Mouse (Mus musculus) limb, embryonic 12.5 days (tissue): ENCODE measurements around the gene Dok5. TPM values are rescaled to one million over a fixed set of nuclear protein-coding genes. Genes with fewer than 3 reads are reported as not detected.

Source experiments
- ATAC-seq: fragments of 200-750 bp; cut with Nextera tagmentation; 2 replicates; pipeline ENCODE4 v1.8.0; 2017; ENCODE audit warnings: low read depth, moderate TSS enrichment; ENCODE audit not compliant: insufficient number of reproducible peaks, insufficient read depth, low FRiP score, low TSS enrichment
- H3K27ac ChIP-seq: fragments of 300-500 bp; sonication (generic); 2 replicates; pipeline ENCODE4 v1.5.1; 2016; ENCODE audit warnings: mild to moderate bottlenecking, moderate library complexity
- H3K27me3 ChIP-seq: fragments of 300-500 bp; sonication (generic); 2 replicates; pipeline ENCODE4 v1.6.1; 2016; ENCODE audit warnings: mild to moderate bottlenecking, moderate library complexity
- H3K36me3 ChIP-seq: fragments of 300-500 bp; sonication (generic); 2 replicates; pipeline ENCODE4 v1.6.1; 2016; ENCODE audit warnings: mild to moderate bottlenecking, moderate library complexity
- H3K4me1 ChIP-seq: fragments of 300-500 bp; sonication (generic); replicated peaks from 2 replicates; pipeline ENCODE4 v1.6.1; 2016
- H3K4me2 ChIP-seq: fragments of 300-500 bp; sonication (generic); 2 replicates; pipeline ENCODE4 v1.6.1; 2016; ENCODE audit warnings: mild to moderate bottlenecking, moderate library complexity
- H3K4me3 ChIP-seq: fragments of 300-500 bp; sonication (generic); replicated peaks from 2 replicates; pipeline ENCODE4 v1.5.1; 2016; ENCODE audit warnings: mild to moderate bottlenecking
- H3K9ac ChIP-seq: fragments of 300-500 bp; sonication (generic); replicated peaks from 2 replicates; pipeline ENCODE4 v1.6.1; 2016; ENCODE audit warnings: mild to moderate bottlenecking, moderate library complexity
- H3K9me3 ChIP-seq: fragments of 300-500 bp; sonication (generic); 2 replicates; pipeline ENCODE4 v1.6.1; 2016; ENCODE audit warnings: mild to moderate bottlenecking, moderate library complexity
- WGBS: fragments of 180-500 bp; shearing (Covaris S2); methylation state at CpG from one replicate; pipeline ENCODE4 v1.1.7; 2016; 5-methylcytosine and 5-hydroxymethylcytosine counted together
- polyA plus RNA-seq: library from polyadenylated mRNA; unstranded; fragments of >200 nt; fragmentation: Nextera tagmentation; extraction: Ambion mirVana; gene quantifications from 2 replicates; pipeline ENCODE4 v1.2.1, GENCODE M21; 2016

The Dok5 gene
- polyA plus RNA-seq, 1 experiment from 2014 or later, result 4.9 TPM

GRCm38 (mm10) chr2:170895096-170895495, 163.5 kb downstream of the Dok5 start:
- no peaks in the 10 kb centered on the region for H3K9me3 ChIP-seq
- no peaks in the 10 kb centered on the region for H3K4me1 ChIP-seq
- H3K27ac ChIP-seq, result no peak overlapping the region
- ATAC-seq, result no peak
- H3K9ac ChIP-seq, result no peak overlapping the region
- H3K36me3 ChIP-seq, result no peaks in the 10 kb centered on the region
- 77% methylated on average over 8 of the region's 8 CpGs for WGBS
- H3K4me2 ChIP-seq, result no peak overlapping the region
- H3K27me3 ChIP-seq, result no peaks in the 10 kb centered on the region
- no peak overlapping the region for H3K4me3 ChIP-seq

GRCm38 (mm10) chr2:170902204-170903028, 170.8 kb downstream of the Dok5 start:
- 48% methylated on average over 13 of the region's 13 CpGs for WGBS

DNA sequence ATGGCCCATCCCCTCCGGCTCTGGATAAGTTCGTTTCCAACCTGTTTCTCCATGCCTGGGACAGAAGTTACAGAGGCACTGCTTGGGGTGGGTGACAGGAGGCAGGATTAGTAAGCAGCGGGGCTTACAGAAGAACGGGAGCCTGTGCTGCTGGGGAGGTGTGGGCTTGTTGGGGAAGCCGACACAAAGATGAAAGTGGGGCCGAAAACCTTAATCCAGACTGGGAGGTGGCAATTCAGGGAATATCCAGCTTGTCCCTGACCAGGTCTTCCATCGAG, 171.4 kb downstream of the Dok5 start:
- Histone ChIP-seq H3K4me3 (no peak overlapping the region), H3K36me3 (no peaks in the 10 kb centered on the region), H3K27me3 (no peaks in the 10 kb centered on the region), H3K4me2 (no peak overlapping the region), H3K4me1 (peaks cover 19% of the 10 kb centered on the region), H3K27ac (no peak overlapping the region), H3K9me3 (peaks cover 12% of the 10 kb centered on the region; the same call in 1 of the 2 replicates), H3K9ac (no peak overlapping the region)
- no peak for ATAC-seq
- 73% methylated on average over 7 of the region's 7 CpGs for WGBS

More at GRCm38 (mm10) chr2:170902204-170903028, 170.8 kb downstream of the Dok5 start:
- Histone ChIP-seq H3K27ac (peak overlapping the region; percentile 41; the same call in 1 of the 2 replicates), H3K4me3 (no peak overlapping the region), H3K9ac (no peak overlapping the region), H3K4me1 (peaks cover 19% of the 10 kb centered on the region), H3K36me3 (no peaks in the 10 kb centered on the region), H3K4me2 (peak overlapping the region; percentile 26), H3K27me3 (no peaks in the 10 kb centered on the region), H3K9me3 (peaks cover 12% of the 10 kb centered on the region; the same call in 1 of the 2 replicates)
- ATAC-seq, result no peak

- peaks cover 19% of the 10 kb centered on the region for H3K4me1 ChIP-seq
- H3K4me3 ChIP-seq, result no peak overlapping the region
- H3K27ac ChIP-seq, result no peak overlapping the region
- no peaks in the 10 kb centered on the region for H3K27me3 ChIP-seq
- no peaks in the 10 kb centered on the region for H3K36me3 ChIP-seq
- ATAC-seq, result no peak
- H3K4me2 ChIP-seq, result no peak overlapping the region
- WGBS, result 95% methylated on average over 9 of the region's 9 CpGs
- H3K9ac ChIP-seq, result no peak overlapping the region
- peaks cover 12% of the 10 kb centered on the region; the same call in 1 of the 2 replicates for H3K9me3 ChIP-seq
Observed at GRCm38 (mm10) chr2:170903367-170903766, 171.8 kb downstream of the Dok5 start.

DNA sequence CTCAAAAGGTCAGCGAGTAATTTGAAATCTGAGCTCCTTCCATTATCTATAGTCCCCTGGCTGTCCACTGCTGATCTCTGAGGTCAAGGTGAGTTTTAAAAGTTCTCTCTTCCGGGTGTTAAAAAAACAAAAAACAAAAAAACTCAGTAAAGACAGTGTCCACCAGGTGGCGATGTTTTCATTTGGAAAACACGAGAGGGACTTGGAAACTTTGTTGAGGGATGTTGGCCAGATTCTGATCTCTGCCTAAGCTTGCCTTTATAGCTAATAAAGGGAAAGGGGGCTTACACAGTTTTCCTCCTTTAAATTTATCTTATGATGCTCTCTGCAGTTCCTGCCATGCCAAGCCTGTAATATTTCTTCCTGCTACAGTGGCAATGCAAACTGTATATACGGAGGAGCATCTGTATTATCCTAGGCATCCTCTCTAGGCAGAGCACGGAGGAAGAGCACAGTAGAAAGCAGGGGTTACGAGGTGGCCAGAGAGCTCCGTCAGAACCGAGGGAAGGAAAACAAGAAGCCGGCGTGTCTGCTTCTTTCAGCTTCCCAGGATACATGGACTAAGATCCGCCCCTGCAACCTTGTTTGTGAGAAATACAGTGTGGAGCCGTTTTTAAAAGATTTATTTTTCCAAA, 181.1 kb downstream of the Dok5 start:
- H3K4me1 ChIP-seq, result peaks cover 13% of the 10 kb centered on the region
- H3K4me3 ChIP-seq, result no peak overlapping the region
- 25% methylated on average over 13 of the region's 13 CpGs for WGBS
- H3K27me3 ChIP-seq, result peaks cover 10% of the 10 kb centered on the region; the same call in 1 of the 2 replicates
- 0 out of 2 replicates have a peak overlapping the region, but pooled peaks have one; percentile 25 for H3K27ac ChIP-seq
- H3K4me2 ChIP-seq, result peak overlapping the region; percentile 27; the same call in 1 of the 2 replicates
- no peaks in the 10 kb centered on the region for H3K9me3 ChIP-seq
- ATAC-seq, result no peak
- no peaks in the 10 kb centered on the region for H3K36me3 ChIP-seq
- H3K9ac ChIP-seq, result no peak overlapping the region

DNA sequence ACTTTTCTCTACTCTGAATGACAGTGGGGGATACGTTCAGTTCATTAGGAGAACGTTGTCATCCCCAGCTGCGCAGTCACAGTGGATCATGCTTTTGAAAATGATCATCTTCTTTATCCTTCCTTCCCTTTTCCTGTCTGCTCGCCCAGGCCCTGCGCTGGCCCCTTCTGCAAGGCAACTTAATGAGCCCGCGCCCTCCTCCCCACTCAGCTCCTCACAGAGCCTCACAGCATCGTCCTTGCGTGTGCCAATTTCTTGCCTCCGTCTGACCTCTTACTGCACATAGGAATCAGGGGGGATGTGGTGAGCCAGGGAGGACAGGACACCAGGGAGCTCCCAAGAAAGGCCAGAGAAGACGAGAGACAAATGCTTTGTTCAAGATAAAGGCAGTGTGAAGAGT, 182.3 kb downstream of the Dok5 start:
- Histone ChIP-seq H3K4me2 (no peak overlapping the region), H3K9me3 (no peaks in the 10 kb centered on the region), H3K36me3 (no peaks in the 10 kb centered on the region), H3K4me1 (peaks cover 13% of the 10 kb centered on the region), H3K9ac (no peak overlapping the region), H3K27ac (no peak overlapping the region), H3K4me3 (no peak overlapping the region), H3K27me3 (peaks cover 10% of the 10 kb centered on the region; the same call in 1 of the 2 replicates)
- 77% methylated on average over 11 of the region's 11 CpGs for WGBS
- ATAC-seq, result no peak

- Histone ChIP-seq H3K36me3 (no peaks in the 10 kb centered on the region), H3K4me1 (peaks cover 13% of the 10 kb centered on the region), H3K4me2 (no peak overlapping the region), H3K9ac (no peak overlapping the region), H3K4me3 (no peak overlapping the region), H3K27me3 (peaks cover 10% of the 10 kb centered on the region; the same call in 1 of the 2 replicates), H3K9me3 (no peaks in the 10 kb centered on the region), H3K27ac (no peak overlapping the region)
- 92% methylated on average over 8 of the region's 8 CpGs for WGBS
- ATAC-seq, result no peak
Observed at GRCm38 (mm10) chr2:170915646-170916045, 184.0 kb downstream of the Dok5 start.

DNA sequence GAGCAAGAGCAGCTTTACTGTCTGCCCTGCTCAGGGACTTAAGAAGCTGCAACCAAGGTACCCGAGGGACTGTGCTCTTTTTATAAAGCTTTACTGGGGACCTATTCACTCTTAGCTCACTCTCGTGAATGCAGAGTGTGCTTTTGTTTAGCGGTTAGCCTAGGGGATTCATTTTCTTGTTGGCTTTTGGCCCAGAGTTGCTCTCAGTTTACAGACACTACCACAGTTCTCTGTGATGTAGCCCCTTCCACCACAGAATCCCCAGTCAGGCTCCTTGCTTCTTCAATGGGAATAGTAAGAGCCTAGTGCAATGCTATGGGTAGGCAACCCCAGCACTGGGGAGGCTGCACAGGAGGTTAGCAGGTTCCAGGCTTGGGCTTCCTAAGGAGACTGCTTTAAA, 190.7 kb downstream of the Dok5 start:
- ATAC-seq, result peak; percentile 26; the same call in 1 of the 2 replicates
- peak overlapping the region; percentile 56; the same call in 1 of the 2 replicates for H3K27ac ChIP-seq
- no peaks in the 10 kb centered on the region for H3K27me3 ChIP-seq
- no peak overlapping the region for H3K9ac ChIP-seq
- H3K36me3 ChIP-seq, result no peaks in the 10 kb centered on the region
- WGBS, result 28% methylated on average over 3 of the region's 3 CpGs
- no peaks in the 10 kb centered on the region for H3K9me3 ChIP-seq
- no peak overlapping the region for H3K4me3 ChIP-seq
- peaks cover 8% of the 10 kb centered on the region for H3K4me1 ChIP-seq
- no peak overlapping the region for H3K4me2 ChIP-seq

DNA sequence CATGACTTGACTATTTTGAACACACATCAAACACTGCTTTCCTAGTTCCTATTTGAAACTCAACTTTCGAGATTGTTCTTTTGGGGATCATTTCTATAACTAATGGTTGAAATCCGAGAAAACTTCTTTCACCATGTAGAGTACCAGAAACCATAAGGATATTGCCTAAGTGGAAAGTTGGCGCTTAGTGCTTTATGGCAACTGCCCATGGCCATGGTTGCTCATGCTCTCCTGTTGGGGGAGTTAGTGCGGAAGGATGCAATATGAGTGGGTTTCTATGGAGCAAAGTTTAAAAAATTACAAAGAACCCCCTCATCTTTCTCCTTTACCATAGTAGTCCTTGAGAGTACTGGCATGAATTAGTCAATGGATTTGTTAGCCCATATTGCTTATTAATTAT, 192.5 kb downstream of the Dok5 start:
- Histone ChIP-seq H3K4me1 (peaks cover 8% of the 10 kb centered on the region), H3K4me2 (no peak overlapping the region), H3K9me3 (no peaks in the 10 kb centered on the region), H3K4me3 (no peak overlapping the region), H3K27ac (no peak overlapping the region), H3K9ac (no peak overlapping the region), H3K27me3 (no peaks in the 10 kb centered on the region), H3K36me3 (no peaks in the 10 kb centered on the region)
- 88% methylated on average over 4 of the region's 4 CpGs for WGBS
- ATAC-seq, result no peak

DNA sequence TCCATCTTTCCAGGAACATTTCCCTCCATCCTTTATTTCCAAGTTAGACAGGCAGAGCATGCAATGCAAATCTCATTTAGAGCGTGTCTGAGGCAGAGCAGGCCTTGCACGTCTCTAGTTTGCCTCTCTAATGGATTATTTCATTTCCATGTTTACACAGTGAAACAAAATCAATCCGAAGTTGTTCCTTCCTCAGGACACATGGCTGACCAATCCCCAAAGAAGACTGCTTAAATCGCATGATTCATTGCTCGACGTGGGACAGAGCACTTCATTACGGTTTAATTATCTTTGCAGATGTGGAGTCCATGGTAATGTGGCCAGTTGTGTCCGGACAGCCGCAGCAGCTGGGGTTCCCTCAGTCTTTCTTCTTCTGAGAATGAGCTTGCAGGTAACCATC, 194.6 kb downstream of the Dok5 start:
- H3K4me3 ChIP-seq, result no peak overlapping the region
- peaks cover 8% of the 10 kb centered on the region for H3K4me1 ChIP-seq
- no peaks in the 10 kb centered on the region for H3K9me3 ChIP-seq
- H3K36me3 ChIP-seq, result no peaks in the 10 kb centered on the region
- no peak overlapping the region for H3K4me2 ChIP-seq
- WGBS, result 76% methylated on average over 9 of the region's 9 CpGs
- ATAC-seq, result no peak
- H3K9ac ChIP-seq, result no peak overlapping the region
- H3K27ac ChIP-seq, result no peak overlapping the region
- no peaks in the 10 kb centered on the region for H3K27me3 ChIP-seq
